ENCODE assay signal across 28 mouse cellular contexts in genomic region chr6:88750884-88751283, GRCm38 (mm10). TPM values are rescaled to one million over a fixed set of nuclear protein-coding genes. Genes with fewer than 3 reads are reported as not detected.
DNase-seq lines count a peak whose midpoint lies in the region; ATAC-seq lines count a peak whose summit lies in the region.
"Had no signal": no experiment of that assay in that cellular context is flagged by ENCODE, and none has a peak within 500 bp of the region (broad histone marks: within the 10 kb centered on the region; RNA-seq: fewer than 3 reads in every experiment).

No protein-coding gene starts in this region.

- peak; percentile 44 for ATAC-seq in kidney, embryonic 16.5 days (ENCODE audit: low FRiP score, low TSS enrichment)
- no peak for ATAC-seq in liver, embryonic 13.5 days (ENCODE audit: low read depth)
- ATAC-seq in intestine, embryonic 16.5 days = peak; percentile 59
- ATAC-seq: forebrain, embryonic 13.5 days; midbrain, embryonic 13.5 days had no signal

- H3K36me3 ChIP-seq in kidney, embryonic 16.5 days (ENCODE audit: insufficient read depth, low read length) = 0 out of 2 replicates have a peak, but pooled peaks cover 3% of the 10 kb centered on the region
- peaks cover 42% of the 10 kb centered on the region for H3K36me3 ChIP-seq in liver, embryonic 13.5 days
- peaks cover 10% of the 10 kb centered on the region; the same call in 1 of the 2 replicates for H3K36me3 ChIP-seq in intestine, embryonic 16.5 days (ENCODE audit: control insufficient read depth, insufficient read depth, low read length)
- H3K36me3 ChIP-seq: heart, embryonic 10.5 days; heart, embryonic 15.5 days; hindbrain, embryonic 13.5 days; midbrain, embryonic 13.5 days; neural tube, embryonic 13.5 days had no signal

- H3K27me3 ChIP-seq in kidney, embryonic 16.5 days (ENCODE audit: insufficient read depth, low read length) = no peaks in the 10 kb centered on the region
- no peaks in the 10 kb centered on the region for H3K27me3 ChIP-seq in liver, embryonic 13.5 days
- no peaks in the 10 kb centered on the region for H3K27me3 ChIP-seq in intestine, embryonic 16.5 days (replicated peaks; ENCODE audit: control insufficient read depth, insufficient read depth, low read length)
- H3K27me3 ChIP-seq: forebrain, embryonic 13.5 days; heart, embryonic 15.5 days; hindbrain, embryonic 13.5 days; midbrain, embryonic 13.5 days; neural tube, embryonic 13.5 days had no signal

- peaks cover 4% of the 10 kb centered on the region; the same call in 1 of the 2 replicates for H3K9me3 ChIP-seq in kidney, embryonic 16.5 days (ENCODE audit: low read length)
- no peaks in the 10 kb centered on the region for H3K9me3 ChIP-seq in liver, embryonic 13.5 days (replicated peaks)
- H3K9me3 ChIP-seq in intestine, embryonic 16.5 days (ENCODE audit: control insufficient read depth, low read length) = no peaks in the 10 kb centered on the region; the same call in 1 of the 2 replicates
- H3K9me3 ChIP-seq: forebrain, embryonic 13.5 days; heart, embryonic 10.5 days; heart, embryonic 15.5 days; hindbrain, embryonic 13.5 days; midbrain, embryonic 13.5 days; neural tube, embryonic 13.5 days had no signal

- WGBS in kidney, embryonic 16.5 days = 27% methylated on average over 6 of the region's 6 CpGs
- 71% methylated on average over 6 of the region's 6 CpGs for WGBS in liver, embryonic 13.5 days (ENCODE audit: insufficient replicate concordance)
- 34% methylated on average over 6 of the region's 6 CpGs for WGBS in intestine, embryonic 16.5 days

- no peak overlapping the region for H3K4me2 ChIP-seq in kidney, embryonic 16.5 days (replicated peaks; ENCODE audit: low read depth, low read length)
- no peak overlapping the region for H3K4me2 ChIP-seq in liver, embryonic 13.5 days
- no peak overlapping the region for H3K4me2 ChIP-seq in intestine, embryonic 16.5 days (ENCODE audit: low read depth, low read length)
- H3K4me2 ChIP-seq: forebrain, embryonic 13.5 days; heart, embryonic 15.5 days; hindbrain, embryonic 13.5 days; midbrain, embryonic 13.5 days; neural tube, embryonic 13.5 days had no signal

- no peak for DNase-seq in kidney, adult 18-20 months
- DNase-seq in liver, embryonic 13.5 days = no peak
- no peak for DNase-seq in liver
- no peak for DNase-seq in lung, postnatal 10 days
- no peak for DNase-seq in frontal cortex, postnatal 36 days (ENCODE audit: low spot score in 2 of 2)
- DNase-seq: adrenal gland, adult 8-10 months; B cell, adult 2 months; cerebellum, adult 11 months; cerebellum, adult 9-10 months; cerebellum, postnatal 36 days; gastrocnemius, postnatal 25 days; heart, adult 11 months; kidney, postnatal 4 days; layer of hippocampus, adult 9-11 months; lung, postnatal 4 days; right cerebral cortex, postnatal 4 days; thymus, adult 18-20 months; thymus, postnatal 25 days had no signal

- H3K27ac ChIP-seq in kidney, embryonic 16.5 days (ENCODE audit: low read length) = peak overlapping the region; percentile 72
- 0 out of 2 replicates have a peak overlapping the region, but pooled peaks have one; percentile 3 for H3K27ac ChIP-seq in liver, embryonic 13.5 days
- no peak overlapping the region for H3K27ac ChIP-seq in intestine, embryonic 16.5 days (ENCODE audit: low read length)
- H3K27ac ChIP-seq: forebrain, embryonic 13.5 days; heart, embryonic 10.5 days; heart, embryonic 15.5 days; hindbrain, embryonic 13.5 days; liver, embryonic 14.5 days; midbrain, embryonic 13.5 days; neural tube, embryonic 13.5 days; stomach, postnatal 0 days had no signal

- H3K9ac ChIP-seq in kidney, embryonic 16.5 days (replicated peaks; ENCODE audit: low read length) = no peak overlapping the region; the same call in 1 of the 2 replicates
- no peak overlapping the region for H3K9ac ChIP-seq in liver, embryonic 13.5 days
- H3K9ac ChIP-seq in intestine, embryonic 16.5 days (ENCODE audit: low read depth, low read length) = no peak overlapping the region
- H3K9ac ChIP-seq: forebrain, embryonic 13.5 days; heart, embryonic 15.5 days; hindbrain, embryonic 13.5 days; liver, embryonic 14.5 days; midbrain, embryonic 13.5 days; neural tube, embryonic 13.5 days had no signal

- H3K4me1 ChIP-seq in kidney, embryonic 16.5 days (ENCODE audit: insufficient read depth, low read length) = peaks cover 46% of the 10 kb centered on the region
- peaks cover 94% of the 10 kb centered on the region for H3K4me1 ChIP-seq in liver, embryonic 13.5 days (replicated peaks)
- H3K4me1 ChIP-seq in intestine, embryonic 16.5 days (ENCODE audit: control insufficient read depth, insufficient read depth, low read length) = peaks cover 5% of the 10 kb centered on the region

- H3K4me3 ChIP-seq in kidney, embryonic 16.5 days (ENCODE audit: low read length) = no peak overlapping the region
- H3K4me3 ChIP-seq in liver, embryonic 13.5 days (replicated peaks) = no peak overlapping the region
- H3K4me3 ChIP-seq in intestine, embryonic 16.5 days (ENCODE audit: low read length) = no peak overlapping the region
- H3K4me3 ChIP-seq: forebrain, embryonic 13.5 days; heart, embryonic 10.5 days; heart, embryonic 15.5 days; hindbrain, embryonic 13.5 days; midbrain, embryonic 13.5 days; neural tube, embryonic 13.5 days had no signal

RNA-seq across cellular contexts. Expression of gene Mgll, which starts 26.7 kb away (rescaled TPM):
- polyA plus RNA-seq in kidney, embryonic 16.5 days (2015; fragmentation: Nextera tagmentation; extraction: Ambion mirVana) = 40.2 and 48.0 TPM in 2 replicates
- polyA plus RNA-seq in liver, embryonic 13.5 days (2015; fragmentation: Nextera tagmentation; extraction: Ambion mirVana) = 66.8 and 68.8 TPM in 2 replicates
- 73.3 and 82.8 TPM in 2 replicates for polyA plus RNA-seq in intestine, embryonic 16.5 days (2015; fragmentation: Nextera tagmentation; extraction: Ambion mirVana)
